Mouse (Mus musculus): ENCODE measurements around the gene Prkce. TPM values are rescaled to one million over a fixed set of nuclear protein-coding genes. Genes with fewer than 3 reads are reported as not detected.

Gene Prkce
- polyA plus RNA-seq, 1 experiment from 2014 or later, result 9.4 TPM

DNA sequence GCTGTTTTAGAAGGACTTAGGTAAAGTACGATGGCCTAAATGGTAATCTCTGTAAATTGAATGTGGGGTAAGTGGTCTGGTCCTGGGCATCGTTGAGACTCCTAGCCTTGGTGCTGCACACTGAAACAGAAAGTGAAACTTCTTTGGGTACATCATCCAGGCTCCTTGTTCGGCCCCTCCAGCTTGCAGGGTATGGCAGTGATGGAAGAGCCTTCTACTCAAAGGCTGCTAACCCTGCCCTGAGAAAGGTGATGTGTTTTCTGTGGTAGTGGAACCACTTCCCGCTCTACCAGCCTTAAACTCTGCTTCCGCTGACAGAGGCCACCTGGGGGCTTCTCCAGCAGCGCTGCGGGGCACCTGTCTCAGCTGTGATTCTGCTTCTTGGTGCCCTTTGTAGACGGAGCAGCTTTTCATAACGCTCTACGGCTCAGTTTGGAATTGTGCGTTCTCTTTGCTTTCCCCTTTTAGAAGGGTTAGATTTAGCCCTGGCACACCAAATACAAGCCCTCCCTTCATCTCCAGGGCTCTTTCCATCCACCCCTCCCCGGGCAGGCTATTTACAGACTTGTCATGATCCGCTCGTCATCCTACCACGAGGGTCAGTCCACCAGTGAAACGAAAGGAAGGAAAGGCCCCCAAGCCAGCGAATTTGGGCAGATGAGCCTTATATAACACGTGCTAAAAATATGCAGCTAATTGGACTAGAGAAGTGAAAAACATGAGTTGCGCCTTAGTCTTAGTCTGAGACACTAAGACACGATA, 270.1 kb downstream of the Prkce start:
- DNase-seq (ENCODE audit: low spot score), result no peak
- 67% methylated on average over 20 of the region's 20 CpGs for WGBS
- H3K27ac ChIP-seq, result peak overlapping the region; percentile 69
- peaks cover 46% of the 10 kb centered on the region for H3K4me1 ChIP-seq
- H3K9me3 ChIP-seq, result no peaks in the 10 kb centered on the region
- H3K27me3 ChIP-seq (ENCODE audit: insufficient read depth, poor library complexity, severe bottlenecking), result no peaks in the 10 kb centered on the region
- H3K36me3 ChIP-seq, result no peaks in the 10 kb centered on the region
- H3K4me3 ChIP-seq, result peak overlapping the region; percentile 8; the same call in 1 of the 2 replicates

DNA sequence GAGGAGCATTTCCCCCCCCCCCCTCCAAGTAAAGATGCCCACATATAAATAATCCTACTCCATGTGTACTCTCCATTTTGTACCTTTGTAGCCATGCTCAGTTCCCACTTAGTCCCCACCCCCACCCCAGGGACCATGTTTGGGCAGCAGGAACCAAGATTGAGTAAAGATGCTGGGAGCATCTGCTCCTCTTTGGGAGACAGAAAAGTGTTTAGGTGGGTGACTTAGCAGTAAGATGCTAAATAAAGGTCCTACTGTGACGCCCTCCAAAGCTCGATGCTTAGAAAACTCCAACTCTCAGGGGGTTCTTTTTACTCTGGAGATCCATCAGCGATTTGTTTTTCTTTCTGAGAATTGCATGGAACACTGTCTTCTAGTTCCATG, 270.7 kb downstream of the Prkce start:
- Histone ChIP-seq H3K4me3 (peak overlapping the region; percentile 8; the same call in 1 of the 2 replicates), H3K27ac (peak overlapping the region; percentile 69; the same call in 1 of the 2 replicates), H3K4me1 (peaks cover 46% of the 10 kb centered on the region), H3K9me3 (no peaks in the 10 kb centered on the region), H3K27me3 (ENCODE audit: insufficient read depth, poor library complexity, severe bottlenecking) (no peaks in the 10 kb centered on the region), H3K36me3 (no peaks in the 10 kb centered on the region)
- 86% methylated on average over 3 of the region's 3 CpGs for WGBS
- DNase-seq (ENCODE audit: low spot score), result no peak

DNA sequence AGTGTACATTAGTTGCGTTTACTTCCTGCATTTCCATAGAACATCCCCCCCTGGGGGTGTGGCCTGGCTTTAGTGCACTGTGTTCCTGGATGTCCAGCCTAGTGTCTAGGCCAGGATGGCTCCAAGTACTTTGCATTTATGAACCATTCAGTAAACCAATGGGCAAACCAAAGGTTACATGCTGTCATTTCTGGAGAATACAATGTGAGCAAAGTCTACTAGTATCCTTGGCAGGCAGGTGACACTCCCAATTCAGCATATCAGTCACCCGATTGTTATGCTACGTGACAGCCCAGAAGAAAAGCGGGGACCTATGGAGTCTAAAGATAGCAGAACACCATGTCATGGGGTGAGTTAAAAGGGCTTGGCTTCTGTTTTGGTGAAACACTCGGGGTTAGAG, 271.2 kb downstream of the Prkce start:
- DNase-seq (ENCODE audit: low spot score), result no peak
- no peak overlapping the region for H3K4me3 ChIP-seq
- peak overlapping the region; percentile 69; the same call in 1 of the 2 replicates for H3K27ac ChIP-seq
- H3K27me3 ChIP-seq (ENCODE audit: insufficient read depth, poor library complexity, severe bottlenecking), result no peaks in the 10 kb centered on the region
- WGBS, result 55% methylated on average over 5 of the region's 5 CpGs
- H3K9me3 ChIP-seq, result no peaks in the 10 kb centered on the region
- no peaks in the 10 kb centered on the region for H3K36me3 ChIP-seq
- peaks cover 48% of the 10 kb centered on the region for H3K4me1 ChIP-seq

DNA sequence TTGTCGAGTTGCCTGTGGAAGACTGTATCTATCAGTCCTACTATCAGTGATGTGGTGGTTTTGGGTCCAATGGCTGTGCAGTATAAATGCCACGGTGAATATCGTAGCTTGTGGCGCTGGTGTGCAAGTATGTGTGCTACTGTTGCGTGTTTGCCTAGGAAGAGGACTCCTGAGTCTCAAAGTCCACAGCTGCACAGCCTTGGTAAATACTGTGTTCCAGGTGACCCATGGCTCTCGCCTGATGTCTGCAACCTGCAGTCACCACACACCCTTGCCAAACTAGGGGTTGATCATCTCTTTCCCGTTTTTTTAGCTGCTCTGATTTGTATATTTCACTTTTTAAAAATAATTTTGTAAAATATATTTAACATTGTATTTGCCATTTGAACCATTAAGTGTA, 273.5 kb downstream of the Prkce start:
- no peaks in the 10 kb centered on the region for H3K36me3 ChIP-seq
- H3K4me3 ChIP-seq, result no peak overlapping the region
- no peak for DNase-seq (ENCODE audit: low spot score)
- H3K27ac ChIP-seq, result no peak overlapping the region
- peaks cover 57% of the 10 kb centered on the region for H3K4me1 ChIP-seq
- no peaks in the 10 kb centered on the region for H3K27me3 ChIP-seq (ENCODE audit: insufficient read depth, poor library complexity, severe bottlenecking)
- no peaks in the 10 kb centered on the region for H3K9me3 ChIP-seq
- WGBS, result 88% methylated on average over 7 of the region's 7 CpGs

DNA sequence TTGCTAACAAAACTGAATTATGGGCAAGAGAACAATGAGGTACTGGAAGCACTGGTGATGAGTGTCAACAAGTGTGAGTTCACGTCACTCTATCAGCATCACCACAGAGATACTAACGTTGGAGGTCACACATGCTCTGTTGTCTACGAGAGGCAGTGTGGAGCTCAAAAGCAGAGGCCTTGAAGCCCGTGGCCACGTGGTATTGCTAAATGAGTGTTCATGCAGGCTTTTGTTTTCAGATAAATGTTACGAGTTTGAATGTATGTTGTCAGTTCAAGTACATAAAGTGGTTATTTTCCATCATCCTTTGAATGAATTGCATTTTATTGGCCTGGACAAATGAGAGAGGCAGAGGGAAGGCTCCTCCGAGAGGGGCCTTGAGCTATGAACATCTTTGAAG, 276.3 kb downstream of the Prkce start:
- Histone ChIP-seq H3K27me3 (ENCODE audit: insufficient read depth, poor library complexity, severe bottlenecking) (no peaks in the 10 kb centered on the region), H3K27ac (peak overlapping the region; percentile 82; the same call in 1 of the 2 replicates), H3K4me1 (peaks cover 42% of the 10 kb centered on the region), H3K36me3 (no peaks in the 10 kb centered on the region), H3K4me3 (no peak overlapping the region), H3K9me3 (no peaks in the 10 kb centered on the region)
- DNase-seq (ENCODE audit: low spot score), result no peak
- WGBS, result 47% methylated on average over 7 of the region's 7 CpGs

DNA sequence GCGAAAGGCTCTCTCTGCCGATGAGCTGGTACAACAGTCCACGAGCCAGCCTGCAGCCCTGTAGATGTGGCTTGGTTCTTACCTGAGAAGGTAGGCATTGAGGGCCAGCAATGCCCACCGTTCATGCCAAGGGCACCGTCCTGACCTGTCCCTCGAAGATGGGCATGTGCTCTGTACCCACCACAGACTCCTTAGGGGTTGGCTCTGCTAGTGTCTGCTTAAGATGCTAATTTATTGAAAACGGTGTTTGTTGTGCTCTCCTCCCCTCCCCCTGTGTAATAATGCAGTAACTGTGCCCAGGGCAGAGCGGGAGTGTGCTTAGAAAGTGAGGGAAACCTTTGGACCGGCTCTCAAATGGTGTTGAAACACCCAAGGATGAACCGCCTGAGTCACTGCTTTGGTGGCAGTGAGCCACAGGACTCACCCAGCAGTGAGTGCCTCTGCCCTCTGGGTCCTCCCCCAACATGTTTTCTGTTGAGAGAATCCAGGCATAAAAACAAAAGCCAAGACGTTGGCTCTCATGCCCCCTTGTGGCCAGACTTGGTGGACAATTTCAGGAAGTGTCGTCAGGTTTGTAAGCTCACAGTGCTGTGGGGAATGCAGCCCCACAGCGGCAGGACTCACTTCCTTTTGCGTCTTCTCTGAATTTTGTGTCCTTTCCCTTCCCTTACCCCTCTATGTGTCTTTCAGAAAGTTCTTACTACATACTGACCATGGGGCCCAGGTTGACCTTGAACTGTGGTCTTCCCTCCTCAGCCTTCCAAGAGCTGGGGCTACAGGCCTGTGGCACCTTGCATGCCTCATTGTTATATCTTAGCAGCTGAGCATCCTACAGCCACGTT, 277.2 kb downstream of the Prkce start:
- Histone ChIP-seq H3K36me3 (no peaks in the 10 kb centered on the region), H3K9me3 (no peaks in the 10 kb centered on the region), H3K4me3 (no peak overlapping the region), H3K27me3 (ENCODE audit: insufficient read depth, poor library complexity, severe bottlenecking) (no peaks in the 10 kb centered on the region), H3K4me1 (peaks cover 33% of the 10 kb centered on the region), H3K27ac (peak overlapping the region; percentile 82)
- DNase-seq (ENCODE audit: low spot score), result peak; percentile 95
- WGBS, result 38% methylated on average over 15 of the region's 15 CpGs

DNA sequence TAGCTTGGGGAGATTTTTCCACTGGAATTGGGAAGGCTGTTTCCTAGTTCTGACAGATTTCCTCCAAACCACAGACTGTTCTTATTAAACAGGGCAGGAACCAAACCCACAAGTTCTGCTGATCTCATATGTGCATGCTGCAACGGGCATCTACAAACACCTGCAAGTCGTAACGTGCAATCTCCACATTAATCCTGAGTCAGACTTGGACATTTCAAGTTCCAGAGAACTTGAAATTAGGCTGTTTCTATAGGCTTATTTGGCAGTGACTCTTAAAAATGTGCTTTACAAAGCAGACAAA, 277.8 kb downstream of the Prkce start:
- H3K36me3 ChIP-seq, result no peaks in the 10 kb centered on the region
- H3K4me1 ChIP-seq, result peaks cover 32% of the 10 kb centered on the region
- H3K9me3 ChIP-seq, result no peaks in the 10 kb centered on the region
- H3K4me3 ChIP-seq, result no peak overlapping the region
- H3K27me3 ChIP-seq (ENCODE audit: insufficient read depth, poor library complexity, severe bottlenecking), result no peaks in the 10 kb centered on the region
- peak overlapping the region; percentile 82; the same call in 1 of the 2 replicates for H3K27ac ChIP-seq
- DNase-seq (ENCODE audit: low spot score), result no peak
- WGBS, result 85% methylated on average over 3 of the region's 3 CpGs

DNA sequence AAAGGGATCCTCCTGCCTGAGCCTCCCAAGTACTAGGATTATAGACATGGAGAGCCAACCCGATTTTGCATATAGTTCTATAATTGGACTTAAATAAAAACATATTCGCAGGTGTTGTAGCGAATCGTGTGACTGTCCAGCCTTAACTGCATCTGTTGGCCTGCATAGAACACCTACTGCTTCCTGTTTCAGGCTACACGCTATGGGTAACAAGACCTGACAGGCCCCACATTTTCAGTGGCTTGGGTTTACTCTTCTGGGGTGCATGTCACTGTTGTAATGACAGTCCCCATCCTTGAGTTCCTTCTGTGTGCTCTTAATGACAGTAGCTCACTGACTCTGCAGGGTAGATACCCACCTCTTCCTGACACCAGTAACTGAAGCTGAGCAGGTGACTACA, 278.3 kb downstream of the Prkce start:
- Histone ChIP-seq H3K4me3 (no peak overlapping the region), H3K27me3 (ENCODE audit: insufficient read depth, poor library complexity, severe bottlenecking) (no peaks in the 10 kb centered on the region), H3K27ac (no peak overlapping the region), H3K36me3 (no peaks in the 10 kb centered on the region), H3K4me1 (peaks cover 35% of the 10 kb centered on the region), H3K9me3 (no peaks in the 10 kb centered on the region)
- 90% methylated on average over 5 of the region's 5 CpGs for WGBS
- no peak for DNase-seq (ENCODE audit: low spot score)

DNA sequence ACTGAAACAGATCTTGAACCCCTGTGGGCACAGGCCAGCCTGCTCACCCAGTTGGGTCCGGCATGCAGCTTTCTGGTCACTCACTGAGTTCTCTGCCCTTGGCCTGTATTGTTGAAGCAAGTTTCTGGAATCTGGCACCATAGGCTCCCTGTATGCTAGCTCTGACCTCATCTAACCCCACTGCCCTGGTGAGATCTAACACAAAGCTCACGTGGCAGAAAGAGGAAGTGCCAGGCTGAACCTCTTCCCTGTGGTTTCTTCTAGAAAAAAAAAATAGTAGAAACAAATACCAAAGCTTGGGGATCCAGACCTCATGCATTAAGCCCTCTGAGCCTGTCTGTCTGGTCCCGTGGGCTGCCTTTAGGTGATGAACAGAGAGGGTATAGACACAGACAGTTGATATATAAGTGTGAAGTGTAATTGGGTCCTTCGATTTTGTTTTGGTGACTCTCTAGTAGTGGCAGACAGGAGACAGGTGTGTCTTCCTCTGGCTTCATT, 279.6 kb downstream of the Prkce start:
- Histone ChIP-seq H3K36me3 (no peaks in the 10 kb centered on the region), H3K4me3 (no peak overlapping the region), H3K27me3 (ENCODE audit: insufficient read depth, poor library complexity, severe bottlenecking) (no peaks in the 10 kb centered on the region), H3K27ac (no peak overlapping the region), H3K4me1 (peaks cover 40% of the 10 kb centered on the region), H3K9me3 (no peaks in the 10 kb centered on the region)
- 78% methylated on average over 4 of the region's 4 CpGs for WGBS
- no peak for DNase-seq (ENCODE audit: low spot score)

DNA sequence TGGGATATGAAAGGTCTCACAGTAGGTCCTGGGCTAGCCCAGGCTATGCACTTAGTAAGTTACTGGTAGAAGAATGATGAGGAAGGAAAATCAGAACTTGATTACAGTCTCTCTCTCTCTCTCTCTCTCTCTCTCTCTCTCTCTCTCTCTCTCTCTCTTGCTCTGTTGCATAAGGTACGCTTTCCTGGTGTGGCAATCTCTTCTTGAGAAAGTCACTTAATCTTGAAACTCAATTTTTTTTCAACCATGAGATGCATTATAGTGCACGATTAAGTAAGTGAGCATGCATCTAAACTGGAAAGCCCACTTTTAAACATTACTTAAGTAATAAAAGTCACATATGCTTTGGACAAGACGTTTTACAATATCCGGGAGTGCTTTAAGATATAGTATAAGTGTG, 285.3 kb downstream of the Prkce start:
- Histone ChIP-seq H3K9me3 (no peaks in the 10 kb centered on the region), H3K36me3 (no peaks in the 10 kb centered on the region), H3K4me1 (peaks cover 39% of the 10 kb centered on the region), H3K27me3 (ENCODE audit: insufficient read depth, poor library complexity, severe bottlenecking) (no peaks in the 10 kb centered on the region), H3K4me3 (no peak overlapping the region), H3K27ac (no peak overlapping the region)
- no peak for DNase-seq (ENCODE audit: low spot score)
- WGBS, result 87% methylated on average over 4 of the region's 4 CpGs

DNA sequence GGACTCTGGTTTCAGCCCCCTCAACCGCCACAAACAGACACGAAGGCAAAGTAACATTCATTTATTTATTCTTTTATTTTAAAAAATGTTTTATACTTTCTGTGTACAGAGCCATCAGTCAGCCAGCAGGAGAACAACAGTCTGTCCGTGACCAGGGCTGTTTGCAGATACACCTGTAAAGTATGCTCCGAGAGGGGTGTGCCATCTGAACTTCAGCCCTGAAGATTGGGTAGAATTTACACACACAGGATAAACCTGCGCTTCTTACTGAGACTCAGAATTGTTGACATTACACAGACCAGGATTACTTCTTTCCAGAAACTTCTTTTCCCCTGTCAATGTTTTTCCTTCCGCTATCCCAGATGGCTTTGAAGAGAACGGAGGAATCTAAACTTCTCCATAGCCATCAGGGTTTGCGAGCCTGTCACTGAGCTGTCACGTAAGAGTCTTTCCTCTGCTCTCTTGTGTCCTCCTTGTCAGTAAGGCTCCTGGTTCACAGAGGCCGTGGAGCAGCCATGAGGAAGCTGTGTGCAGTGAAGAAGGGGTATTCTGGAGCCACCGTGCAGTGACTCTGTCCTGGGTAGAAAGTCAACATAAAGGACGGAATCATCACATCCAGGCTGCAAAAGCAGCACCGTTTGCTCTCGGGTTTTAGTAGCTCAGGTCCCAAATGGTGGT, 286.2 kb downstream of the Prkce start:
- no peak for DNase-seq (ENCODE audit: low spot score)
- no peaks in the 10 kb centered on the region for H3K36me3 ChIP-seq
- no peak overlapping the region for H3K4me3 ChIP-seq
- no peaks in the 10 kb centered on the region for H3K27me3 ChIP-seq (ENCODE audit: insufficient read depth, poor library complexity, severe bottlenecking)
- no peak overlapping the region for H3K27ac ChIP-seq
- no peaks in the 10 kb centered on the region for H3K9me3 ChIP-seq
- WGBS, result 82% methylated on average over 14 of the region's 14 CpGs
- peaks cover 39% of the 10 kb centered on the region for H3K4me1 ChIP-seq

DNA sequence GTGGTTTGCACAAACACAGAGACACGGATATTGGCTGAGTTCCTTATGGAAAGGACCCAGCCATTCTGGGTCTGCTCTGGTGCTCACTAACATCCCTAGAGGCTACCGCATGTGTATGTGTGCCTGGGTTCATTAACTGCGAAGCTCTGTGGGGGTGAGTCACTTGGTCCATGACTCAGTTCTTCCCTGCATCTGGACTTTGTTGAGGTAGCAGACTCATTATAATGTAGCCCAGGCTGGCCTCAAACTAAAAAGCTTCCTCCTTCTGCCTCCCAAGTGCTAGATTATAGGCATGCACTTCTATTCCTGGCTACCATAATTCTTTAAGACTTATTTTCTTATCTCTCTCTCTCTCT, 286.7 kb downstream of the Prkce start:
- no peak overlapping the region for H3K27ac ChIP-seq
- H3K4me3 ChIP-seq, result no peak overlapping the region
- H3K27me3 ChIP-seq (ENCODE audit: insufficient read depth, poor library complexity, severe bottlenecking), result no peaks in the 10 kb centered on the region
- no peaks in the 10 kb centered on the region for H3K9me3 ChIP-seq
- peaks cover 39% of the 10 kb centered on the region for H3K4me1 ChIP-seq
- no peaks in the 10 kb centered on the region for H3K36me3 ChIP-seq
- 85% methylated on average over 3 of the region's 3 CpGs for WGBS
- DNase-seq (ENCODE audit: low spot score), result no peak

DNA sequence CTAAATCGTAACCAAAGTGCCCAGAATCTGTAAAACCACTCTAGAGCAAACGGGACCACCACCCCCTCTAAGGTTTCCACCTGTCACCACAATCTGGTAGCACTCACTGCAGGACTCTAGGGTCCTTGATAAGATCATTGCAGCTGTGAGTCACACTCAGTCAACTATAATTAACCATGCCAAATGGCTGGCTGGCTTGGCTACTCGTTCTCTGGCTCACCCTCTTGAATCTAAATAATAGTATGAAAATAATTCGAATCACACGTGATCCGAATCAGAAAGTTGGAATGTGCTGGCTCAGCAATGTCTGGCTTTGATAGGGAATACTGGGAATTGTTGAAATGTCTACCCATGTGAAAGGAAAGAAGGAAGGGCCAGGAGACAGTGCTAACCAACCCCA, 288.9 kb downstream of the Prkce start:
- Histone ChIP-seq H3K4me3 (no peak overlapping the region), H3K36me3 (no peaks in the 10 kb centered on the region), H3K27ac (peak overlapping the region; percentile 19; the same call in 1 of the 2 replicates), H3K27me3 (ENCODE audit: insufficient read depth, poor library complexity, severe bottlenecking) (no peaks in the 10 kb centered on the region), H3K4me1 (peaks cover 47% of the 10 kb centered on the region), H3K9me3 (no peaks in the 10 kb centered on the region)
- 49% methylated on average over 6 of the region's 6 CpGs for WGBS
- no peak for DNase-seq (ENCODE audit: low spot score)
